Mouse (Mus musculus) liver, embryonic 16.5 days (tissue): ENCODE measurements around the gene Nt5c3b. TPM values are rescaled to one million over a fixed set of nuclear protein-coding genes. Genes with fewer than 3 reads are reported as not detected.

Experiments used
- microRNA-seq: library from miRNA; unstranded; fragments of <30 nt; microRNA quantifications from one replicate; pipeline ENCODE4, GENCODE M21; 2016
- polyA plus RNA-seq: library from polyadenylated mRNA; unstranded; fragments of >200 nt; fragmentation: Nextera tagmentation; extraction: Ambion mirVana; gene quantifications from 2 replicates; pipeline ENCODE4 v1.2.1, GENCODE M21; 2015

The Nt5c3b gene
- polyA plus RNA-seq, 1 experiment from 2014 or later, result 16.0 TPM

Small RNA genes within 50 kb of the gene (microRNA-seq; reads per million reads assigned to microRNA genes)
- gene Gm27374 (not detected), gene Mir7116 (0.98 reads per million)

Other genes starting within 250 kb of the Nt5c3b start
- gene Krt9, start 248.6 kb downstream of the Nt5c3b start, polyA plus RNA-seq, result not detected in 2 replicates
- gene Krt14, start 234.3 kb downstream of the Nt5c3b start, polyA plus RNA-seq, result 0.16 and 0.31 TPM in 2 replicates
- gene Krt16, start 192.9 kb downstream of the Nt5c3b start, polyA plus RNA-seq, result not detected in 2 replicates
- gene Krt17, start 180.8 kb downstream of the Nt5c3b start, polyA plus RNA-seq, result 0.18 and 0.22 TPM in 2 replicates
- gene Krt42, start 171.9 kb downstream of the Nt5c3b start, polyA plus RNA-seq, result not detected in 2 replicates
- 1,629 and 1,636 TPM in 2 replicates for gene Eif1, start 121.9 kb downstream of the Nt5c3b start, polyA plus RNA-seq
- gene Gast, start 107.4 kb downstream of the Nt5c3b start, polyA plus RNA-seq, result not detected in 2 replicates
- 0.27 and 0.42 TPM in 2 replicates for gene Hap1, start 85.7 kb downstream of the Nt5c3b start, polyA plus RNA-seq
- gene Jup, start 44.0 kb downstream of the Nt5c3b start, polyA plus RNA-seq, result 15.5 and 17.7 TPM in 2 replicates
- 3.1 and 4.0 TPM in 2 replicates for gene P3h4, start 27.0 kb downstream of the Nt5c3b start, polyA plus RNA-seq
- 7.9 and 8.4 TPM in 2 replicates for gene Fkbp10, start 26.1 kb downstream of the Nt5c3b start, polyA plus RNA-seq
- 0.07 TPM in 1 of 2 replicates, not detected in the other for gene Klhl10, start 109 bp upstream of the Nt5c3b start, polyA plus RNA-seq
- gene Klhl11, start 30.9 kb upstream of the Nt5c3b start, polyA plus RNA-seq, result 1.7 and 1.9 TPM in 2 replicates
- gene Acly, start 86.2 kb upstream of the Nt5c3b start, polyA plus RNA-seq, result 114 and 120 TPM in 2 replicates
- 0.06 and 0.11 TPM in 2 replicates for gene Ttc25, start 103.8 kb upstream of the Nt5c3b start, polyA plus RNA-seq
- 13.8 TPM in 2 replicates for gene Cnp, start 133.1 kb upstream of the Nt5c3b start, polyA plus RNA-seq
- 18.1 and 19.7 TPM in 2 replicates for gene Nkiras2, start 177.4 kb upstream of the Nt5c3b start, polyA plus RNA-seq
- 56.8 and 60.9 TPM in 2 replicates for gene Dnajc7, start 178.4 kb upstream of the Nt5c3b start, polyA plus RNA-seq